Mouse (Mus musculus): ENCODE measurements at regions not wholly inside any gene's neighbourhood (a gene's known extent, or its start where the extent isn't known, plus 50 kb on each side); places are given as distances from the start of the nearest gene placed in this dataset.
A peak's percentile ranks its signal among the peaks of the same experiment; 100 is the strongest.

- Histone ChIP-seq H3K4me1 (replicated peaks) (no peaks in the 10 kb centered on the region; the same call in 1 of the 2 replicates), H3K4me3 (no peak overlapping the region), H3K36me3 (no peaks in the 10 kb centered on the region), H3K9ac (no peak overlapping the region), H3K9me3 (replicated peaks) (no peaks in the 10 kb centered on the region), H3K4me2 (no peak overlapping the region), H3K27ac (ENCODE audit: poor library complexity, severe bottlenecking) (no peak overlapping the region), H3K27me3 (replicated peaks) (no peaks in the 10 kb centered on the region)
- ATAC-seq (ENCODE audit: insufficient number of reproducible peaks, low FRiP score), result no peak
- 69% methylated on average over 6 of the region's 6 CpGs for WGBS
Observed at GRCm38 (mm10) chr13:60097776-60098175, 79.4 kb downstream of the Gas1 start.

GRCm38 (mm10) chr13:60086657-60087056, 90.5 kb downstream of the Gas1 start:
- no peaks in the 10 kb centered on the region for H3K36me3 ChIP-seq
- H3K27me3 ChIP-seq (replicated peaks), result no peaks in the 10 kb centered on the region
- no peak overlapping the region for H3K4me3 ChIP-seq
- no peak for ATAC-seq (ENCODE audit: insufficient number of reproducible peaks, low FRiP score)
- peaks cover 5% of the 10 kb centered on the region; the same call in 1 of the 2 replicates for H3K4me1 ChIP-seq (replicated peaks)
- WGBS, result 88% methylated on average over 8 of the region's 8 CpGs
- no peak overlapping the region for H3K9ac ChIP-seq
- no peak overlapping the region for H3K27ac ChIP-seq (ENCODE audit: poor library complexity, severe bottlenecking)
- 0 out of 2 replicates have a peak, but pooled peaks cover 6% of the 10 kb centered on the region for H3K9me3 ChIP-seq (replicated peaks)
- no peak overlapping the region for H3K4me2 ChIP-seq

DNA sequence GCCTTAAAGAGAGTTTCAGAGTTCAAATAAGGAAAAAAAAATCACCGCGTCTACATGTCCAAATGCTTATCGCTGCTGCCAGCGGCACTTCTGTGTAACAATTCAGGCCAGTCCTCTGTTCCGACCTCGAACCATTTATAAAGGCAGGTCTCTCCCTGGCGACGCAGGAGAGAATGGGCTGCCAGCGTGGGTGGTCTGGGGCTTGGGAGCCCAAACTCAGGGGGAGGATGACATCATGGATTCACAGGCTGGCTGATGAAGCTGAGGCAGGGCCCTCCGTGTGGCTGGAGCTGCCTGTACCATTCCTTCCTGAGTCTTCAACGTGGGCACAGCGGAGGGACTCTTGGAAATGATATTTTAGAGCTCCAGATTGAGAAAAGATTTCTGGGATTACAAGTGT, 92.2 kb downstream of the Gas1 start:
- Histone ChIP-seq H3K9me3 (replicated peaks) (0 out of 2 replicates have a peak, but pooled peaks cover 3% of the 10 kb centered on the region), H3K4me3 (0 out of 2 replicates have a peak overlapping the region, but pooled peaks have one; percentile 11), H3K36me3 (no peaks in the 10 kb centered on the region), H3K4me2 (peak overlapping the region; percentile 54; the same call in 1 of the 2 replicates), H3K27ac (ENCODE audit: poor library complexity, severe bottlenecking) (no peak overlapping the region), H3K9ac (no peak overlapping the region), H3K27me3 (replicated peaks) (no peaks in the 10 kb centered on the region), H3K4me1 (replicated peaks) (peaks cover 5% of the 10 kb centered on the region; the same call in 1 of the 2 replicates)
- no peak; the same call in 1 of the 2 replicates for ATAC-seq (ENCODE audit: insufficient number of reproducible peaks, low FRiP score)
- 30% methylated on average over 12 of the region's 12 CpGs for WGBS

GRCm38 (mm10) chr13:60084290-60084689, 92.9 kb downstream of the Gas1 start:
- no peak overlapping the region for H3K4me3 ChIP-seq
- H3K36me3 ChIP-seq, result no peaks in the 10 kb centered on the region
- no peak overlapping the region for H3K9ac ChIP-seq
- no peaks in the 10 kb centered on the region for H3K9me3 ChIP-seq (replicated peaks)
- no peak for ATAC-seq (ENCODE audit: insufficient number of reproducible peaks, low FRiP score)
- H3K4me2 ChIP-seq, result no peak overlapping the region
- WGBS, result 60% methylated on average over 4 of the region's 4 CpGs
- no peaks in the 10 kb centered on the region for H3K27me3 ChIP-seq (replicated peaks)
- H3K4me1 ChIP-seq (replicated peaks), result peaks cover 5% of the 10 kb centered on the region; the same call in 1 of the 2 replicates
- no peak overlapping the region for H3K27ac ChIP-seq (ENCODE audit: poor library complexity, severe bottlenecking)

DNA sequence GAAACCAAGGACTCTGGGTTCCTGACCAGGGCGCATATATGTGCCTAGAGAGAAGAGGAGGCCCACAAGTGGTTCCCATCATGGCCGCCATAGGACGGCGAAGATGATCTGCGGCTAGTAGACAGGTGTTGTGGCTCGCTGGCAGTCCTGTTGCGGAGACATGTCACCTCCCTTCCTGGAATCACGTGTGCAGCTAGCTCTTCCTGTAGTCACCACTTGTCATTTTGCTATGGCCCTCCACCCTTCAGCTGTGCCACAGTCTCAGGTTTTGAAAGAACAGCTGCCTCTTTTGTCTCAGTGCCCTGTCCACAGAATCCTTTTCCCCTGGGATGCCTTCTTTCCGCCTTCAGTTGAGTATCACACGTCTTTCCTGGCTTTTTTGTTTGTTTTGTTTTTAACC, 97.1 kb downstream of the Gas1 start:
- no peaks in the 10 kb centered on the region for H3K27me3 ChIP-seq (replicated peaks)
- peaks cover 7% of the 10 kb centered on the region; the same call in 1 of the 2 replicates for H3K4me1 ChIP-seq (replicated peaks)
- no peak overlapping the region for H3K27ac ChIP-seq (ENCODE audit: poor library complexity, severe bottlenecking)
- 77% methylated on average over 10 of the region's 10 CpGs for WGBS
- no peak overlapping the region for H3K4me3 ChIP-seq
- H3K4me2 ChIP-seq, result no peak overlapping the region
- no peak for ATAC-seq (ENCODE audit: insufficient number of reproducible peaks, low FRiP score)
- no peak overlapping the region for H3K9ac ChIP-seq
- no peaks in the 10 kb centered on the region for H3K36me3 ChIP-seq
- H3K9me3 ChIP-seq (replicated peaks), result no peaks in the 10 kb centered on the region

- peaks cover 3% of the 10 kb centered on the region; the same call in 1 of the 2 replicates for H3K4me1 ChIP-seq (replicated peaks)
- no peak overlapping the region for H3K4me3 ChIP-seq
- no peaks in the 10 kb centered on the region for H3K9me3 ChIP-seq (replicated peaks)
- no peak overlapping the region for H3K27ac ChIP-seq (ENCODE audit: poor library complexity, severe bottlenecking)
- no peak for ATAC-seq (ENCODE audit: insufficient number of reproducible peaks, low FRiP score)
- H3K9ac ChIP-seq, result no peak overlapping the region
- H3K36me3 ChIP-seq, result no peaks in the 10 kb centered on the region
- no peak overlapping the region for H3K4me2 ChIP-seq
- 69% methylated on average over 8 of the region's 8 CpGs for WGBS
- no peaks in the 10 kb centered on the region for H3K27me3 ChIP-seq (replicated peaks)
Observed at GRCm38 (mm10) chr13:60078331-60079050, 98.7 kb downstream of the Gas1 start.

DNA sequence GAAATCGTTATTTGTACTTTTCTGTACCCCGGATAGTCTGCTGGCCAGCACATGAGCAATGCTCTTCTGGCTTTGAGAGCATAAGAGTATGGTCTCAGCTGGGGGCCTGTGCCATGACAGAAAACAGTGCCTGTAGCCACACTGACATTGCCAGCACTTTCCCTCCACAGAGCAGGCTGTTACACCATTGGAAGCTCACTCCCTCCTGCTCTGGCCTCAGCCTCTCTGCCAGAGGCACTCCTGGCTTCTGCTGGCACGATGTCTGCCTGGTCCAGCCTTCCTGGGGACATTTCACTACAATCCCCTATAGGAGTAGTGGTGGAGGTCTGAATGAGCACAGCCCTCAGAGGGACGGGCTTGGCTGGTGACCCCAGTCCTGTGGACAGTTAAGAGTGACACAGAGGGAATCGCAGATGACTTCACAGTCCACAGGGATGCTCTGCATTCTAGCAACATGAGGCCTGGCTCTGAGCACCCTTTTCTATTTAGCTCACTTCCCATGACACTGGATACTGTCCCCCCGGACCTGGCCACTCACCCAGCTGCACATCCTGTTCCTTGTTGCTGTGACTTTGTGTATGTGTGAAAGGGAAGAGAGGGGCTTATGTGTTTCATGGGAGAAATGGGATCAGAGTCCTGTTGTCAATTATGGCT, 100.9 kb downstream of the Gas1 start:
- no peaks in the 10 kb centered on the region for H3K9me3 ChIP-seq (replicated peaks)
- H3K4me1 ChIP-seq (replicated peaks), result peaks cover 3% of the 10 kb centered on the region; the same call in 1 of the 2 replicates
- no peak overlapping the region for H3K4me3 ChIP-seq
- no peak overlapping the region for H3K4me2 ChIP-seq
- H3K9ac ChIP-seq, result no peak overlapping the region
- WGBS, result 51% methylated on average over 6 of the region's 6 CpGs
- no peaks in the 10 kb centered on the region for H3K27me3 ChIP-seq (replicated peaks)
- H3K27ac ChIP-seq (ENCODE audit: poor library complexity, severe bottlenecking), result no peak overlapping the region
- no peaks in the 10 kb centered on the region for H3K36me3 ChIP-seq
- no peak for ATAC-seq (ENCODE audit: insufficient number of reproducible peaks, low FRiP score)

DNA sequence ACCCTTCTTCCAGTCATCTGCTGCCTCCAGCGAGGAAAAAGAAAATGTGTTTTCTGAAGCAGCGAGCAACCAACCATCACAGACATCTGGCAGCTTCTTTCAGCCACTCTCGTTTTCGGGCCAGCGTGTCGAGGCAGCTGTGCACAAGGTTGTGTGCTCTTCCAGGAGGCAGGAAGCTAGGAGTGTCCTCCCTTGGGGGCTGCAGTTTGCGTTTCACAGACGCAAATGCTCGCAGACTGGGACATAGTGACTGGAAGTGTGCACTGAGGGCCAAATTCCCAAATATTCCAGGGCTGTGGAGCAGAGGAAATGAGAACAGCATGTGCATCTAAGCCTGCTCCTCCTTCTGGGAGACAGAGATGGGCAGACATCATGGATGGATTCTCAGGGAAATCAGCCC, 105.6 kb downstream of the Gas1 start:
- no peak overlapping the region for H3K4me3 ChIP-seq
- H3K27ac ChIP-seq (ENCODE audit: poor library complexity, severe bottlenecking), result no peak overlapping the region
- H3K4me2 ChIP-seq, result no peak overlapping the region
- no peaks in the 10 kb centered on the region for H3K27me3 ChIP-seq (replicated peaks)
- H3K9me3 ChIP-seq (replicated peaks), result no peaks in the 10 kb centered on the region
- 59% methylated on average over 9 of the region's 9 CpGs for WGBS
- no peak for ATAC-seq (ENCODE audit: insufficient number of reproducible peaks, low FRiP score)
- H3K4me1 ChIP-seq (replicated peaks), result peaks cover 4% of the 10 kb centered on the region; the same call in 1 of the 2 replicates
- H3K36me3 ChIP-seq, result no peaks in the 10 kb centered on the region
- no peak overlapping the region for H3K9ac ChIP-seq

- no peaks in the 10 kb centered on the region for H3K27me3 ChIP-seq (replicated peaks)
- H3K4me1 ChIP-seq (replicated peaks), result peaks cover 4% of the 10 kb centered on the region; the same call in 1 of the 2 replicates
- no peak overlapping the region for H3K9ac ChIP-seq
- no peak overlapping the region for H3K4me3 ChIP-seq
- H3K27ac ChIP-seq (ENCODE audit: poor library complexity, severe bottlenecking), result no peak overlapping the region
- no peaks in the 10 kb centered on the region for H3K9me3 ChIP-seq (replicated peaks)
- H3K36me3 ChIP-seq, result no peaks in the 10 kb centered on the region
- no peak for ATAC-seq (ENCODE audit: insufficient number of reproducible peaks, low FRiP score)
- peak overlapping the region; percentile 2; the same call in 1 of the 2 replicates for H3K4me2 ChIP-seq
- WGBS, result 26% methylated on average over 9 of the region's 9 CpGs
Observed at GRCm38 (mm10) chr13:60069196-60069595, 108.0 kb downstream of the Gas1 start.

- Histone ChIP-seq H3K4me1 (replicated peaks) (peaks cover 4% of the 10 kb centered on the region; the same call in 1 of the 2 replicates), H3K4me2 (no peak overlapping the region), H3K9ac (no peak overlapping the region), H3K9me3 (replicated peaks) (no peaks in the 10 kb centered on the region), H3K27ac (ENCODE audit: poor library complexity, severe bottlenecking) (no peak overlapping the region), H3K27me3 (replicated peaks) (no peaks in the 10 kb centered on the region), H3K36me3 (no peaks in the 10 kb centered on the region), H3K4me3 (no peak overlapping the region)
- ATAC-seq (ENCODE audit: insufficient number of reproducible peaks, low FRiP score), result no peak
- WGBS, result 77% methylated on average over 9 of the region's 9 CpGs
Observed at GRCm38 (mm10) chr13:60067325-60067724, 109.8 kb downstream of the Gas1 start.

DNA sequence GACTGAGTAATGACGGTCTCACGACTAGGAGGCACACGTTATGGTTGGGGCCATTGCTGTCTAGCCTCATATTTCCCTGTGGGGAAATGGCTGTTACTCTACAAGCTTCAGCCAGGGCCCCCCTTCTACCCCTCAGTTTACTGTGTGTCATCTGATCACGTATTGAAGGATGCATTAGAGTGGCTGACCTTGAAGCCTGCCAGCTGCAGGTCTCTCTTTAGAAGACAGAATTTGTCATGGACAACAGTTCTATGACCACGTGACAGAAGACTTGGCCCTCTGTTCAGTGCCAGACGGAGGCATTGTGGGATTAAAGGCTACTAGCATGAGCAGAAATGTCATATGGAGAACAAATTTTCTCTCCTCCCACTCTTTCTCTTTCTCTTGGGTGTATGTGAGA, 115.6 kb downstream of the Gas1 start:
- ATAC-seq (ENCODE audit: insufficient number of reproducible peaks, low FRiP score), result no peak
- 78% methylated on average over 6 of the region's 6 CpGs for WGBS
- Histone ChIP-seq H3K27me3 (replicated peaks) (no peaks in the 10 kb centered on the region), H3K27ac (ENCODE audit: poor library complexity, severe bottlenecking) (no peak overlapping the region), H3K9ac (no peak overlapping the region), H3K4me2 (no peak overlapping the region), H3K36me3 (no peaks in the 10 kb centered on the region), H3K9me3 (replicated peaks) (no peaks in the 10 kb centered on the region), H3K4me3 (no peak overlapping the region), H3K4me1 (replicated peaks) (no peaks in the 10 kb centered on the region; the same call in 1 of the 2 replicates)
